Mouse (Mus musculus): ENCODE results near the gene Olfr557. TPM values are rescaled to one million over a fixed set of nuclear protein-coding genes. Genes with fewer than 3 reads are reported as not detected.

Gene Olfr557
- not detected in 2 replicates for polyA plus RNA-seq (2014; fragmentation: Nextera tagmentation; extraction: Ambion mirVana)

- no peaks in the 10 kb centered on the region for H3K36me3 ChIP-seq (ENCODE audit: control insufficient read depth, insufficient read depth, low read length)
- no peak within 1 kb of the TSS for H3K4me3 ChIP-seq (ENCODE audit: low read depth, low read length)
- H3K4me2 ChIP-seq, result no peak within 1 kb of the TSS
- H3K27me3 ChIP-seq (ENCODE audit: control insufficient read depth, insufficient read depth, low read length), result no peaks in the 10 kb centered on the region
- ATAC-seq (ENCODE audit: low FRiP score), result 0 out of 2 replicates have a peak, but pooled peaks have one; percentile 33
- H3K9me3 ChIP-seq (ENCODE audit: control insufficient read depth, low read length), result no peaks in the 10 kb centered on the region
- DNase-seq (ENCODE audit: low spot score, missing footprints), result peak; percentile 85
- WGBS, result 82% methylated on average over 5 of the region's 5 CpGs
- no peaks in the 10 kb centered on the region for H3K4me1 ChIP-seq (ENCODE audit: control insufficient read depth, insufficient read depth, low read length)
- no peak within 1 kb of the TSS for H3K9ac ChIP-seq (ENCODE audit: low read length)
- no peak within 1 kb of the TSS for H3K27ac ChIP-seq (ENCODE audit: low read depth, low read length)
Observed at GRCm38 (mm10) chr7:102695358-102696125, at the start of gene Olfr557. Gene Olfr557, plus strand, starts transcription at chr7:102695910.

GRCm38 (mm10) chr7:102658523-102658922 is 37.2 kb upstream of the Olfr557 start, which contains the start of gene Olfr555:
Gene Olfr555, plus strand, starts transcription at chr7:102658823.
- no peaks in the 10 kb centered on the region for H3K9me3 ChIP-seq (ENCODE audit: control insufficient read depth, low read length)
- H3K4me3 ChIP-seq (ENCODE audit: low read depth, low read length), result no peak within 1 kb of the TSS
- WGBS, result 82% methylated on average over 1 of the region's 1 CpGs
- ATAC-seq (ENCODE audit: low FRiP score) (no peak), DNase-seq (ENCODE audit: low spot score, missing footprints) (no peak)
- no peak within 1 kb of the TSS for H3K4me2 ChIP-seq
- no peak within 1 kb of the TSS for H3K27ac ChIP-seq (ENCODE audit: low read depth, low read length)
- H3K27me3 ChIP-seq (ENCODE audit: control insufficient read depth, insufficient read depth, low read length), result no peaks in the 10 kb centered on the region
- H3K4me1 ChIP-seq (ENCODE audit: control insufficient read depth, insufficient read depth, low read length), result no peaks in the 10 kb centered on the region
- H3K36me3 ChIP-seq (ENCODE audit: control insufficient read depth, insufficient read depth, low read length), result no peaks in the 10 kb centered on the region
- no peak within 1 kb of the TSS for H3K9ac ChIP-seq (ENCODE audit: low read length)

GRCm38 (mm10) chr7:102664599-102664998 is 31.1 kb upstream of the Olfr557 start, which contains the start of gene Olfr556:
Gene Olfr556, plus strand, starts transcription at chr7:102664899.
- 40% methylated on average over 3 of the region's 3 CpGs for WGBS
- H3K27me3 ChIP-seq (ENCODE audit: control insufficient read depth, insufficient read depth, low read length), result no peaks in the 10 kb centered on the region

GRCm38 (mm10) chr7:102665378-102665777 is 30.3 kb upstream of the Olfr557 start:
- Histone ChIP-seq H3K9ac (ENCODE audit: low read length) (no peak overlapping the region), H3K4me2 (no peak overlapping the region), H3K27ac (ENCODE audit: low read depth, low read length) (no peak overlapping the region), H3K9me3 (ENCODE audit: control insufficient read depth, low read length) (no peaks in the 10 kb centered on the region), H3K36me3 (ENCODE audit: control insufficient read depth, insufficient read depth, low read length) (no peaks in the 10 kb centered on the region), H3K4me3 (ENCODE audit: low read depth, low read length) (no peak overlapping the region), H3K27me3 (ENCODE audit: control insufficient read depth, insufficient read depth, low read length) (no peaks in the 10 kb centered on the region), H3K4me1 (ENCODE audit: control insufficient read depth, insufficient read depth, low read length) (no peaks in the 10 kb centered on the region)
- WGBS, result 57% methylated on average over 2 of the region's 2 CpGs
- ATAC-seq (ENCODE audit: low FRiP score), result no peak
- peak; percentile 87 for DNase-seq (ENCODE audit: low spot score, missing footprints)

More at GRCm38 (mm10) chr7:102664599-102664998, 31.1 kb upstream of the Olfr557 start, which contains the start of gene Olfr556:
- Histone ChIP-seq H3K9ac (ENCODE audit: low read length) (no peak within 1 kb of the TSS), H3K4me3 (ENCODE audit: low read depth, low read length) (no peak within 1 kb of the TSS), H3K27ac (ENCODE audit: low read depth, low read length) (no peak within 1 kb of the TSS), H3K4me2 (no peak within 1 kb of the TSS), H3K4me1 (ENCODE audit: control insufficient read depth, insufficient read depth, low read length) (no peaks in the 10 kb centered on the region), H3K9me3 (ENCODE audit: control insufficient read depth, low read length) (no peaks in the 10 kb centered on the region), H3K36me3 (ENCODE audit: control insufficient read depth, insufficient read depth, low read length) (no peaks in the 10 kb centered on the region)
- DNase-seq (ENCODE audit: low spot score, missing footprints) (no peak), ATAC-seq (ENCODE audit: low FRiP score) (no peak)

GRCm38 (mm10) chr7:102676225-102676624 is 19.5 kb upstream of the Olfr557 start:
- Histone ChIP-seq H3K27ac (ENCODE audit: low read depth, low read length) (no peak overlapping the region), H3K4me1 (ENCODE audit: control insufficient read depth, insufficient read depth, low read length) (no peaks in the 10 kb centered on the region), H3K4me2 (no peak overlapping the region), H3K27me3 (ENCODE audit: control insufficient read depth, insufficient read depth, low read length) (no peaks in the 10 kb centered on the region), H3K4me3 (ENCODE audit: low read depth, low read length) (no peak overlapping the region), H3K9ac (ENCODE audit: low read length) (no peak overlapping the region), H3K36me3 (ENCODE audit: control insufficient read depth, insufficient read depth, low read length) (no peaks in the 10 kb centered on the region), H3K9me3 (ENCODE audit: control insufficient read depth, low read length) (no peaks in the 10 kb centered on the region)
- ATAC-seq (ENCODE audit: low FRiP score), result no peak
- 74% methylated on average over 2 of the region's 2 CpGs for WGBS
- no peak for DNase-seq (ENCODE audit: low spot score, missing footprints)

GRCm38 (mm10) chr7:102681916-102682315 is 13.8 kb upstream of the Olfr557 start:
- DNase-seq (ENCODE audit: low spot score, missing footprints) (no peak), ATAC-seq (ENCODE audit: low FRiP score) (no peak)
- no peak overlapping the region for H3K4me2 ChIP-seq
- H3K4me3 ChIP-seq (ENCODE audit: low read depth, low read length), result no peak overlapping the region
- H3K27ac ChIP-seq (ENCODE audit: low read depth, low read length), result no peak overlapping the region
- no peak overlapping the region for H3K9ac ChIP-seq (ENCODE audit: low read length)
- no peaks in the 10 kb centered on the region for H3K9me3 ChIP-seq (ENCODE audit: control insufficient read depth, low read length)
- H3K4me1 ChIP-seq (ENCODE audit: control insufficient read depth, insufficient read depth, low read length), result no peaks in the 10 kb centered on the region
- H3K36me3 ChIP-seq (ENCODE audit: control insufficient read depth, insufficient read depth, low read length), result no peaks in the 10 kb centered on the region
- H3K27me3 ChIP-seq (ENCODE audit: control insufficient read depth, insufficient read depth, low read length), result no peaks in the 10 kb centered on the region
- 89% methylated on average over 1 of the region's 1 CpGs for WGBS

GRCm38 (mm10) chr7:102686944-102687501 is 8.7 kb upstream of the Olfr557 start, which contains the start of gene Trim68:
Gene Trim68, minus strand, starts transcription at chr7:102687327.
- H3K9me3 ChIP-seq (ENCODE audit: control insufficient read depth, low read length), result no peaks in the 10 kb centered on the region
- H3K36me3 ChIP-seq (ENCODE audit: control insufficient read depth, insufficient read depth, low read length), result no peaks in the 10 kb centered on the region
- peak within 1 kb of the TSS; percentile 76 for H3K9ac ChIP-seq (ENCODE audit: low read length)
- ATAC-seq (ENCODE audit: low FRiP score), result peak; percentile 100
- no peaks in the 10 kb centered on the region for H3K27me3 ChIP-seq (ENCODE audit: control insufficient read depth, insufficient read depth, low read length)
- no peaks in the 10 kb centered on the region for H3K4me1 ChIP-seq (ENCODE audit: control insufficient read depth, insufficient read depth, low read length)
- peak; percentile 97 for DNase-seq (ENCODE audit: low spot score, missing footprints)
- WGBS, result under 1% methylated on average over 35 of the region's 40 CpGs
- no peak within 1 kb of the TSS for H3K27ac ChIP-seq (ENCODE audit: low read depth, low read length)
- peak within 1 kb of the TSS; percentile 61 for H3K4me2 ChIP-seq
- H3K4me3 ChIP-seq (ENCODE audit: low read depth, low read length), result peak within 1 kb of the TSS; percentile 48

GRCm38 (mm10) chr7:102698461-102698860 is 2.8 kb downstream of the Olfr557 start:
- no peak overlapping the region for H3K9ac ChIP-seq (ENCODE audit: low read length)
- H3K27me3 ChIP-seq (ENCODE audit: control insufficient read depth, insufficient read depth, low read length), result no peaks in the 10 kb centered on the region
- no peaks in the 10 kb centered on the region for H3K36me3 ChIP-seq (ENCODE audit: control insufficient read depth, insufficient read depth, low read length)
- H3K4me1 ChIP-seq (ENCODE audit: control insufficient read depth, insufficient read depth, low read length), result no peaks in the 10 kb centered on the region
- H3K4me2 ChIP-seq, result no peak overlapping the region
- no peak for ATAC-seq (ENCODE audit: low FRiP score)
- H3K9me3 ChIP-seq (ENCODE audit: control insufficient read depth, low read length), result no peaks in the 10 kb centered on the region
- 88% methylated on average over 7 of the region's 7 CpGs for WGBS
- H3K4me3 ChIP-seq (ENCODE audit: low read depth, low read length), result no peak overlapping the region
- DNase-seq (ENCODE audit: low spot score, missing footprints), result no peak
- H3K27ac ChIP-seq (ENCODE audit: low read depth, low read length), result no peak overlapping the region

- Histone ChIP-seq H3K36me3 (ENCODE audit: control insufficient read depth, insufficient read depth, low read length) (no peaks in the 10 kb centered on the region), H3K27ac (ENCODE audit: low read depth, low read length) (no peak within 1 kb of the TSS), H3K27me3 (ENCODE audit: control insufficient read depth, insufficient read depth, low read length) (no peaks in the 10 kb centered on the region), H3K9me3 (ENCODE audit: control insufficient read depth, low read length) (no peaks in the 10 kb centered on the region), H3K4me3 (ENCODE audit: low read depth, low read length) (no peak within 1 kb of the TSS), H3K4me1 (ENCODE audit: control insufficient read depth, insufficient read depth, low read length) (no peaks in the 10 kb centered on the region), H3K4me2 (no peak within 1 kb of the TSS), H3K9ac (ENCODE audit: low read length) (no peak within 1 kb of the TSS)
- DNase-seq (ENCODE audit: low spot score, missing footprints) (no peak), ATAC-seq (ENCODE audit: low FRiP score) (no peak)
Observed at GRCm38 (mm10) chr7:102701915-102702314, 6.2 kb downstream of the Olfr557 start, which contains the start of gene Olfr558. Gene Olfr558, plus strand, starts transcription at chr7:102702215.
